Mouse (Mus musculus): Measurements from ENCODE around the gene Pdzrn4. TPM values are rescaled to one million over a fixed set of nuclear protein-coding genes. Genes with fewer than 3 reads are reported as not detected.

Pdzrn4 gene
- total RNA-seq, 2 experiments from 2014 or later: 5.3 to 6.8 TPM

GRCm38 (mm10) chr15:92495465-92496174 lies 98.9 kb downstream of the Pdzrn4 start:
- DNase-seq (ENCODE audit: extremely low spot score in 1 of 2, low spot score in 1 of 2): no peak

- no peak for DNase-seq (ENCODE audit: extremely low spot score in 1 of 2, low spot score in 1 of 2)
These were observed 103.7 kb downstream of the Pdzrn4 start for GRCm38 (mm10) chr15:92500276-92500838.

GRCm38 (mm10) chr15:92502797-92503196 lies 106.1 kb downstream of the Pdzrn4 start:
- no peak for DNase-seq (ENCODE audit: extremely low spot score in 1 of 2, low spot score in 1 of 2)

- no peak for DNase-seq (ENCODE audit: extremely low spot score in 1 of 2, low spot score in 1 of 2)
These were observed 112.7 kb downstream of the Pdzrn4 start for GRCm38 (mm10) chr15:92509372-92509771.

- DNase-seq (ENCODE audit: extremely low spot score in 1 of 2, low spot score in 1 of 2): no peak
These were observed 119.0 kb downstream of the Pdzrn4 start for GRCm38 (mm10) chr15:92515651-92516050.

DNA sequence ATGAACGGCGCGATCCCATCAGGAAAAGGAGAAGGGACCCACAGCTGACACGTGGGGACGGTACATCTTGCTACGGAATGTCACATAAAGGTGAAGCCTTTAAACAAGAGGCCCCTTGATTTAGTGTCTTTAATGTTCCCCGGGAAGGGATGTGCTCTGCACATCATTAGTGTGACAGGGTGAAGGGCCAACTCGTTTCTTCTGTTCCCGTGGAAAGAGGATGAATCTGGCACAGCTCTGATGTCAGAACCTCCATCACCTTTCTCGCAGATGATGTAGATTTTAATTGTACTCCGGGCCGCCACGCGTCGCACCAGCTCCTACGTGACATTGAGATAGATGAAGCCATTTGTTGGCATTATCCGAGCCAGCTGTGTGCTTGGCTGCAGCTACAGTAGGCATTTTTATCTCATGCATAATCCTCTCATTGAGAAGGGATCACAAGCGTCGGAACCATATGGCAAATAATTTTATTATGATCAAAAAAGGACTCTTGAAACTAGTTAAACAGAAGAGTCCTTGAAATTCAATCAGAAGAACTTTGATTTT lies 124.1 kb downstream of the Pdzrn4 start:
- DNase-seq (ENCODE audit: extremely low spot score in 1 of 2, low spot score in 1 of 2): peak in 1 of 2 experiments; percentile 11

DNA sequence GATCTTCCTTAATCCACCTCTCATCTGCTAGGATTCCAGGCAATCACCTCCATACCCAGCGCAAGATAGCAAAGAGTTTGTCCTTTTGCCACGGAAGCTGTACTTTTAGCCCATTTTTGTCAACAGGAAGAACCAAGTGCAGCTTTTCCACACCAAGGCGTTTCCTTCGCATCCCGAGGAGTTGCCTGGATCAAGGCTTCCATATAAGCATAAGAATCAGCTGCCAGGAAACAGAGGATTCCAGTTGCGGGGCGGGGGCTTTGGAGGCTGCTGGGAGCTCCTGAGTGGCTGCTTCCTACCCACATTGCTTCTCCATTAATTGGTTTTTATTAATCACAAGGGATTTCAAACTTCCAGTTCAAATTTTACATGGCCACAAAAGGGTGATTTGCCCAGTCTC lies 125.0 kb downstream of the Pdzrn4 start:
- DNase-seq (ENCODE audit: extremely low spot score in 1 of 2, low spot score in 1 of 2): no peak

GRCm38 (mm10) chr15:92524917-92525316 lies 128.2 kb downstream of the Pdzrn4 start:
- no peak for DNase-seq (ENCODE audit: extremely low spot score in 1 of 2, low spot score in 1 of 2)

GRCm38 (mm10) chr15:92525416-92525815 lies 128.7 kb downstream of the Pdzrn4 start:
- DNase-seq (ENCODE audit: extremely low spot score in 1 of 2, low spot score in 1 of 2): no peak

- peak in 1 of 2 experiments; percentile 52 for DNase-seq (ENCODE audit: extremely low spot score in 1 of 2, low spot score in 1 of 2)
These were observed 130.1 kb downstream of the Pdzrn4 start for GRCm38 (mm10) chr15:92526731-92527130.

- no peak for DNase-seq (ENCODE audit: extremely low spot score in 1 of 2, low spot score in 1 of 2)
These were observed 146.6 kb downstream of the Pdzrn4 start for GRCm38 (mm10) chr15:92543252-92543651.

- DNase-seq (ENCODE audit: extremely low spot score in 1 of 2, low spot score in 1 of 2): no peak
These were observed 150.7 kb downstream of the Pdzrn4 start for GRCm38 (mm10) chr15:92547294-92547911.

DNA sequence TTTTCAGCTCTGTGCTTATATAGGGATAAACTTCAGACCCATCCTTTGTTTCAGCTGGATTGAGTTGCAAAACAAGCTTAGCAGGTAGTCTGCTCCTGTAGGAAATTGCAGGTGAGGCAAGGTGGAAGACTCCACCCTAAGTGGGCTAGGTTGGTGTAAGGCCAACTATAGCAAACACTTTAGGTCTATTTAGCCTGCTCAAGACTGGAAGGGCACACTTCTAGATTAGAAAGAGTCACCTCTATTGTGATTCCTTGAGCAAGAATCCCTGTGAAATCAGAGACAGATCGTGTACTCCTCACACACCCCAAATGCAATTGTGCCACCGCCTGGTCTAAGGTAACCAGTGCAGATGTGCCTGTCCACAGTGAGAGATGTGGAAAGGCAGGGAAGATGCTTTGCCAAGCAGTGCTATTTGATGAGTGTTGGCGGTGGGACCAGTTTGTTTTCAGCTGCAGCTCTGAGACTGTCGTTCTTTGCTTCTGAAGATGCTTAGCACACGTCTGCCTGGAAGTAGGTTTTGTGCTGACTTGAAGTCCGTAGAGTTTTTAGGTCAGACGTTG lies 158.4 kb downstream of the Pdzrn4 start:
- DNase-seq (ENCODE audit: extremely low spot score in 1 of 2, low spot score in 1 of 2): no peak

DNA sequence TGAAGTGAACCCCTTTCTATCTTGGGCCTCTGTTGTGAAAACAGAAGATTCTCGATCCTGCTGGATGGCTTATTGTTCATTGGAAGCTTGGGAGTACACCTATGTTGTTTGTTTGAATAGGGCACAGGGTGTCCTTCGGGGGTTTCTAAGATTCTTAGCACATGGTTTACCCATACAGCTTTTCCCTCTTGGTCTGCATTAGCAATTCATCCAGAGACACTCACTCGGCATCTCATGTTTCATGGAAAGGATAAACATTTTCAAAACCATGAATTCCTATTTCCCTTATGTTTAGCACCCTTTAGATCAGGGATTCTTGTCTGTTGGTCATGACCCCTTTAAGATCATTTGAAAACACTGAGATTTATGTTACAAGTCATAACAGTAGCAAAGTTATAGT lies 159.0 kb downstream of the Pdzrn4 start:
- DNase-seq (ENCODE audit: extremely low spot score in 1 of 2, low spot score in 1 of 2): no peak

DNA sequence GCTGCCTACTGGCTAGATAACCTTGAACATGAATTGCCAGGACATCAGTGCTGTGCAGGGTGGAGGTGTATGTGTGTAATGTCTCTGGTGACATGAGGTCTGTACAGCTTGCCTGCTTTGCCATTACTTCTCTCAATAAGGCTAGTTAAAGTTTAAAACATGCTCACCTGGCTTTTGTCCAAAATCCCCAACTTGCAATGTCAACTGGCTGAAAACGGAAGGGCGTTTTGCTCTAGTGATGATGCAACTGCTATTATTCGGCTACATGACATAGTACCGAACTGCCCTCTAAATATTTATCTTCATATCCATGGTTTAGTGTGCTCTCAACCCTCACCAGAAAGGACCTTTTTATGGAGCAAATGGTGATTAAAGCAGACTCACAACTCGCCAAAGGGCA lies 161.9 kb downstream of the Pdzrn4 start:
- no peak for DNase-seq (ENCODE audit: extremely low spot score in 1 of 2, low spot score in 1 of 2)

- no peak for DNase-seq (ENCODE audit: extremely low spot score in 1 of 2, low spot score in 1 of 2)
These were observed 165.5 kb downstream of the Pdzrn4 start for GRCm38 (mm10) chr15:92562149-92562548.

DNA sequence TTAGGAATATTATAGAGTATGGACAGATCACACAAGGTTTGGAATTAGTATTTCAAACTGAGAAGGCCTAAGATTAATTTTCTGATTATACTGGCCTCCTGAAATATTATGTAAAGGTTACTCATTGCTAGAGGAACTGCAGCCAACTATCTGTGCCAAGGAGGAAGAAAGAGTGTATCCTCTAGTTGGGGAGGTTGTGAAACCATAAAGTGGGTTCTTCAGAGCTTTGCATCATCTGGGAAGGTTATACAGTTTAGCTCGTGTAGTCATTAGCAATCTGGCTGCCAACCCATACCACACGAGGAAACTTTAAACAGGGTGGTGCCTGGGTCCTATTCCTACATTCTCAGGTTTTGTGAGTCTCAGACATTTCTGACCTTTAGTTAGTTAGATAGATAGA lies 166.9 kb downstream of the Pdzrn4 start:
- no peak for DNase-seq (ENCODE audit: extremely low spot score in 1 of 2, low spot score in 1 of 2)

DNA sequence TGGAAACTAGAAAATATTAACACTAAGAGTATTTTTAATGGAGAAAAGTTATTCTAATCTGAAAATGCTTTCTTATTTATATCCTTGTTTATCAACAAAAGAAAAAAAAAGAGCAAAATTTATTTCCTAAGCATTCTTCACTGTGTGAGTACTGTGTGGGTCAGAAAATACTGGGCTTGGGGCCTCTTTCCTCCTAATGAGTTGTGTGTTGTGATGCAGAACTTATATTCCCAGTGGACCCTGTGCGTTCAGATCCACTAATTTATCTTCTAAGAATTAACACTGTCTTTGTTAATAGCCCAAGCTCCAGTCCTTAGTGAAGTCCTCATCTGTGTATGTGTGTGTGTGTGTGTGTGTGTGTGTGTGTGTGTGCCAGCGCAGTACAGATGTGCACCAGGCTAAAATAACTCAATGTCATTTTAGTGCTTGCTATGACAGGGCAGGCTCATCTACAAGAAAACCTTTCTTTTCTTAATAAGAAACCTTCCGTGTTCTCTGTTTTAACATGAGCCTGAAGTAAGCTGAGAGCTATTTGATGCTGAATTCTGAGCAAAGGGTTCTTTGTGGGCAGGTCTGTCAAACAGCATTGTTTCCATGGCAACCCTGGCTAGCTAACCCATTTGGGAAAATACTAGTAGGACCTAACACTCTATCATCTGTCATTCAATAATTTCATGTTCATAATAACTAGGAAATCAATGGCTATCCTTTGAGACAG lies 174.0 kb downstream of the Pdzrn4 start:
- peak in 1 of 2 experiments; percentile 17 for DNase-seq (ENCODE audit: extremely low spot score in 1 of 2, low spot score in 1 of 2)

DNA sequence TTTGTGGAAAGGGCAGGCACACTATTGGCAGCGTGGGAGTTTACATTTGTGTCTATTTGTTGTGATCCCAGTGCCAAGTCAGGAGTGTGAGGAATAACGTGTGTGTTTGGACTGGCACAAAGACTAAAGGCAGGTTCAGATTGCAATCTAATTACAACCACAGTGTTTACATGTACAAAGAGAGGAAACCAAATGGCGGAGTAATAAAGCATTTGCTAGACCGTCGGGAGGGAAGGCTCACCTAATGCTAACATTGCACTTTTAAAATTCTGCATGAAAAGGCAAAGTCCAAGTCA lies 174.5 kb downstream of the Pdzrn4 start:
- DNase-seq (ENCODE audit: extremely low spot score in 1 of 2, low spot score in 1 of 2): peak in 1 of 2 experiments; percentile 25

GRCm38 (mm10) chr15:92577476-92577875 lies 180.8 kb downstream of the Pdzrn4 start:
- no peak for DNase-seq (ENCODE audit: extremely low spot score in 1 of 2, low spot score in 1 of 2)

DNA sequence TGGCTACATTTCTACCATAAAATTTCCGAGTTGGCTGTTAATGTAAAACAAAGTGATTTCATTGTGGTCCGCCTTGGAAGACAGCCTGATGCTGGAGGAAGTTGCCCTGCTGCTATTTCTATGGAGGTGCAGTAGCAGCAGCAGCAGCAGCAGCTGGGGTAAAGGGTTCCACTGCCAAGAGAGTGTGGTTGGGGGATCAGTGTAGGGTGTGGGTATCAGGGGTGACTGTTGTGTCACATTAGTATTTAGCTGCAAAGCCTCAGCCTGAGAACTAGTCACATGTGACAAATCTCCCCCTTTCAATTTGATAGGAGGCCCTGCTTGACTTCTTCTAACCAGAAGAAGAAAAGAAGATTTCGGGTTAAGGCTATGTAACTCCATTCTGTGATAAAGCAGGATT lies 183.5 kb downstream of the Pdzrn4 start:
- no peak for DNase-seq (ENCODE audit: extremely low spot score in 1 of 2, low spot score in 1 of 2)
